Mouse (Mus musculus) lung, postnatal 0 days (tissue): ENCODE measurements around the gene Gria1.

ENCODE experiments used
- CTCF ChIP-seq: IDR thresholded peaks from 2 replicates; pipeline ENCODE4 v1.5.1; 2016; ENCODE audit warnings: antibody characterized with exemption, mild to moderate bottlenecking
- EP300 ChIP-seq: IDR thresholded peaks from 2 replicates; pipeline ENCODE4 v1.6.1; 2016; ENCODE audit warnings: antibody characterized with exemption, mild to moderate bottlenecking, control low read depth

GRCm38 (mm10) chr11:57018536-57018935 lies 7.3 kb downstream of the Gria1 start:
- TF ChIP-seq EP300, result no peak
- TF ChIP-seq CTCF, result peak; percentile 48
